Mouse (Mus musculus) CH12.LX (cell line): ENCODE data around the gene S100pbp. TPM values are rescaled to one million over a fixed set of nuclear protein-coding genes. Genes with fewer than 3 reads are reported as not detected.

ENCODE experiments used
- DNase-seq: peaks from one replicate; pipeline ENCODE4 v3.0.0-alpha.2; 2013; ENCODE audit errors: extremely low read depth
- H3K27ac ChIP-seq: 2 replicates; pipeline ENCODE4 v1.5.1; 2012; ENCODE audit warnings: low read depth, mild to moderate bottlenecking, control low read depth, moderate library complexity; ENCODE audit not compliant: insufficient read depth
- H3K27me3 ChIP-seq: replicated peaks from 2 replicates; pipeline ENCODE3; 2012; ENCODE audit warnings: inconsistent platforms
- H3K36me3 ChIP-seq, 2 experiments: replicated peaks in 1 of 2; 2 replicates each; pipeline versions ENCODE3 to v1.6.1; 2012; ENCODE audit warnings: inconsistent platforms in 1 of 2, low read length in 1 of 2, mild to moderate bottlenecking in 1 of 2, mixed read lengths in 1 of 2, moderate library complexity in 1 of 2; ENCODE audit not compliant: control insufficient read depth in 1 of 2, insufficient read depth in 1 of 2
- H3K4me1 ChIP-seq, 2 experiments: 2 replicates each; pipeline ENCODE4 v1.6.1; 2012; ENCODE audit warnings: inconsistent platforms in 1 of 2, moderate library complexity in 1 of 2; ENCODE audit not compliant: insufficient read depth in 2 of 2, control insufficient read depth in 1 of 2
- H3K4me2 ChIP-seq: 2 replicates; pipeline ENCODE4 v1.6.1; 2012; ENCODE audit warnings: low read depth, mild to moderate bottlenecking, control low read depth; ENCODE audit not compliant: poor library complexity, insufficient read depth, severe bottlenecking
- H3K4me3 ChIP-seq, 3 experiments: fragments of 150-350 bp in 1 of 3; sonication (generic) in 1 of 3; replicated peaks in 1 of 3; 2 replicates each; pipeline versions ENCODE3 to v1.5.1; 2011 to 2012; ENCODE audit warnings: low read depth in 2 of 3, low read length in 2 of 3, mild to moderate bottlenecking in 2 of 3, moderate library complexity in 2 of 3, control low read depth in 1 of 3, improper control_type of control experiment in 1 of 3, inconsistent platforms in 1 of 3, mixed read lengths in 1 of 3; ENCODE audit not compliant: poor library complexity in 1 of 3
- H3K79me2 ChIP-seq: replicated peaks from 2 replicates; pipeline ENCODE4 v1.6.1; 2012; ENCODE audit warnings: mild to moderate bottlenecking, moderate library complexity; ENCODE audit not compliant: control insufficient read depth, poor library complexity, insufficient read depth, severe bottlenecking; ENCODE audit errors: extremely low read depth
- H3K9ac ChIP-seq: 2 replicates; pipeline ENCODE4 v1.6.1; 2012; ENCODE audit warnings: low read depth, mild to moderate bottlenecking, control low read depth, moderate library complexity; ENCODE audit not compliant: insufficient read depth
- H3K9me3 ChIP-seq: replicated peaks from 2 replicates; pipeline ENCODE3; 2012; ENCODE audit warnings: low read length, inconsistent platforms, mixed read lengths
- CHD1 ChIP-seq: IDR thresholded peaks from 2 replicates; pipeline ENCODE4 v1.6.1; 2012; ENCODE audit warnings: low read depth, low read length, improper control_type of control experiment, inconsistent platforms
- ELF1 ChIP-seq: IDR thresholded peaks from 2 replicates; pipeline ENCODE4 v1.6.1; 2014; ENCODE audit warnings: low read depth, mild to moderate bottlenecking, inconsistent platforms, low read length, improper control_type of control experiment
- ETS1 ChIP-seq: conservative IDR thresholded peaks from 2 replicates; pipeline ENCODE4 v1.6.1; 2012; ENCODE audit warnings: low read depth, mild to moderate bottlenecking, inconsistent platforms, low read length, improper control_type of control experiment, moderate library complexity
- IRF4 ChIP-seq: IDR thresholded peaks from 2 replicates; pipeline ENCODE4 v1.6.1; 2014; ENCODE audit warnings: low read depth, mild to moderate bottlenecking, inconsistent platforms, low read length, improper control_type of control experiment
- JUN ChIP-seq: IDR thresholded peaks from 2 replicates; pipeline ENCODE4 v1.6.1; 2011; ENCODE audit warnings: low read depth, mild to moderate bottlenecking, low read length, improper control_type of control experiment, moderate library complexity; ENCODE audit not compliant: insufficient read depth
- JUND ChIP-seq: conservative IDR thresholded peaks from 2 replicates; pipeline ENCODE4 v1.6.1; 2011; ENCODE audit warnings: low read depth, low read length, improper control_type of control experiment
- KAT2A ChIP-seq: IDR thresholded peaks from 2 replicates; pipeline ENCODE4 v1.6.1; 2012; ENCODE audit warnings: low read length, improper control_type of control experiment, inconsistent platforms; ENCODE audit not compliant: insufficient replicate concordance
- MAX ChIP-seq: IDR thresholded peaks from 2 replicates; pipeline ENCODE4 v1.6.1; 2011; ENCODE audit warnings: low read length, improper control_type of control experiment
- MXI1 ChIP-seq: IDR thresholded peaks from 2 replicates; pipeline ENCODE4 v1.6.1; 2011; ENCODE audit warnings: mild to moderate bottlenecking, low read depth, low read length, improper control_type of control experiment
- MYC ChIP-seq: IDR thresholded peaks from 2 replicates; pipeline ENCODE4 v1.6.1; 2011; ENCODE audit warnings: low read depth, mild to moderate bottlenecking, improper control_type of control experiment, low read length
- NELFE ChIP-seq: IDR thresholded peaks from 2 replicates; pipeline ENCODE4 v1.6.1; 2011; ENCODE audit warnings: low read depth, low read length, improper control_type of control experiment
- NRF1 ChIP-seq: IDR thresholded peaks from 2 replicates; pipeline ENCODE4 v1.6.1; 2014; ENCODE audit warnings: low read depth, mild to moderate bottlenecking, inconsistent platforms, low read length, improper control_type of control experiment, moderate library complexity
- POLR2A ChIP-seq: IDR thresholded peaks from 2 replicates; pipeline ENCODE4 v1.6.1; 2011; ENCODE audit warnings: low read depth, mild to moderate bottlenecking, improper control_type of control experiment, low read length
- POLR2AphosphoS2 ChIP-seq: IDR thresholded peaks from 2 replicates; pipeline ENCODE4 v1.6.1; 2011; ENCODE audit warnings: low read depth, low read length, improper control_type of control experiment
- RAD21 ChIP-seq: IDR thresholded peaks from 2 replicates; pipeline ENCODE4 v1.6.1; 2011; ENCODE audit warnings: low read depth, mild to moderate bottlenecking, low read length, improper control_type of control experiment, moderate library complexity
- SIN3A ChIP-seq: IDR thresholded peaks from 2 replicates; pipeline ENCODE4 v1.6.1; 2012; ENCODE audit warnings: low read length, improper control_type of control experiment, inconsistent platforms
- SMC3 ChIP-seq: IDR thresholded peaks from 2 replicates; pipeline ENCODE4 v1.6.1; 2011; ENCODE audit warnings: low read depth, low read length, improper control_type of control experiment
- TBP ChIP-seq: conservative IDR thresholded peaks from 2 replicates; pipeline ENCODE4 v1.6.1; 2011; ENCODE audit warnings: low read depth, low read length, improper control_type of control experiment
- TCF12 ChIP-seq: IDR thresholded peaks from 2 replicates; pipeline ENCODE4 v1.6.1; 2014; ENCODE audit warnings: low read depth, mild to moderate bottlenecking, inconsistent platforms, low read length, improper control_type of control experiment
- USF1 ChIP-seq: IDR thresholded peaks from 2 replicates; pipeline ENCODE4 v1.6.1; 2014; ENCODE audit warnings: low read depth, mild to moderate bottlenecking, inconsistent platforms, low read length, improper control_type of control experiment
- ZC3H11A ChIP-seq: IDR thresholded peaks from 2 replicates; pipeline ENCODE4 v1.6.1; 2012; ENCODE audit warnings: low read depth, mild to moderate bottlenecking, inconsistent platforms, low read length, improper control_type of control experiment
- ZMIZ1 ChIP-seq: IDR thresholded peaks from 2 replicates; pipeline ENCODE4 v1.6.1; 2012; ENCODE audit warnings: low read depth, mild to moderate bottlenecking, inconsistent platforms, low read length, improper control_type of control experiment
- ZNF384 ChIP-seq: IDR thresholded peaks from 2 replicates; pipeline ENCODE4 v1.6.1; 2012; ENCODE audit warnings: low read depth, low read length, improper control_type of control experiment, inconsistent platforms
- dilution Hi-C: fragments of 300-500 bp; cut with MboI; formaldehyde crosslinking; loops from 2 replicates; pipeline ENCODE4 v1.14.3; 2020; ENCODE audit warnings: low sequenced_read_pairs; ENCODE audit not compliant: extremely low pct_unique_long_range_greater_than_20kb, extremely low pct_ligation_motif_present
- in situ Hi-C: fragments of 300-500 bp; cut with MboI; formaldehyde crosslinking; loops from 3 replicates; pipeline ENCODE4 v1.14.3; 2019; ENCODE audit warnings: low sequenced_read_pairs, low pct_ligation_motif_present, low pct_unique_long_range_greater_than_20kb, mixed read lengths
- polyA plus RNA-seq: library from polyadenylated mRNA; unstranded; fragments of >175 nt; gene quantifications from 2 replicates; pipeline ENCODE4 v1.2.1, GENCODE M21; 2012; ENCODE audit warnings: low read depth; ENCODE audit not compliant: insufficient read length
- total RNA-seq, 2 experiments: library from RNA; depleted of rRNA; stranded (reverse); fragments of 300-350 nt in 1 of 2; fragments of >200 nt in 1 of 2; gene quantifications; 2 replicates each; pipeline ENCODE4 v1.2.3; 2012 to 2014

Gene S100pbp
- total and polyA plus RNA-seq, 3 experiments, result 22.5 to 43.6 (median 43.6) TPM

GRCm38 (mm10) chr4:129151276-129151811, 38.2 kb downstream of the S100pbp start:
- in situ Hi-C loops (no loop called here), dilution Hi-C loops (no loop called here)
- TF ChIP-seq SIN3A (no peak), MXI1 (no peak), TBP (no peak), ZMIZ1 (no peak), ZC3H11A (no peak), ETS1 (no peak), RAD21 (no peak), SMC3 (no peak), USF1 (no peak), IRF4 (no peak), MYC (no peak), NRF1 (no peak)
- Histone ChIP-seq H3K4me1 (no peaks in the 10 kb centered on the region), H3K9ac (no peak overlapping the region), H3K9me3 (no peaks in the 10 kb centered on the region), H3K27me3 (no peaks in the 10 kb centered on the region), H3K4me3 (no peak overlapping the region), H3K4me2 (no peak overlapping the region), H3K36me3 (peaks cover 57 to 91% of the 10 kb centered on the region in 2 experiments), H3K79me2 (no peaks in the 10 kb centered on the region), H3K27ac (no peak overlapping the region)
- no peak for DNase-seq

GRCm38 (mm10) chr4:129149321-129149720, 40.2 kb downstream of the S100pbp start:
- TF ChIP-seq ZNF384, result no peak
- TF ChIP-seq ELF1, result no peak
- no peak for TF ChIP-seq MXI1
- TF ChIP-seq POLR2AphosphoS2, result no peak
- TF ChIP-seq SIN3A, result no peak
- no peak for TF ChIP-seq RAD21
- no peak for TF ChIP-seq KAT2A
- TF ChIP-seq SMC3, result no peak
- TF ChIP-seq NELFE, result no peak
- no peak for TF ChIP-seq MAX
- no peak for TF ChIP-seq IRF4
- no peak for TF ChIP-seq JUN
- TF ChIP-seq CHD1, result no peak
- TF ChIP-seq POLR2A, result no peak
- no peak for TF ChIP-seq ZC3H11A
- no peak for TF ChIP-seq TCF12
- no peak for TF ChIP-seq JUND
- Histone ChIP-seq H3K9ac (no peak overlapping the region), H3K27ac (no peak overlapping the region), H3K4me3 (no peak overlapping the region), H3K79me2 (no peaks in the 10 kb centered on the region), H3K36me3 (peaks cover 43 to 88% of the 10 kb centered on the region in 2 experiments), H3K9me3 (no peaks in the 10 kb centered on the region), H3K4me2 (no peak overlapping the region), H3K27me3 (no peaks in the 10 kb centered on the region), H3K4me1 (no peaks in the 10 kb centered on the region)
- no peak for DNase-seq
- dilution Hi-C loops, result no loop called here
- in situ Hi-C loops, result no loop called here
